Mouse (Mus musculus): ENCODE measurements at regions not wholly inside any gene's neighbourhood (a gene's known extent, or its start where the extent isn't known, plus 50 kb on each side); places are given as distances from the start of the nearest gene placed in this dataset.

GRCm38 (mm10) chr11:64609043-64609442, 172.6 kb upstream of the F930015N05Rik start:
- no peak overlapping the region for H3K4me2 ChIP-seq
- 52% methylated on average over 2 of the region's 2 CpGs for WGBS (ENCODE audit: insufficient replicate concordance)
- no peak overlapping the region for H3K4me3 ChIP-seq (replicated peaks)
- H3K9me3 ChIP-seq (replicated peaks): no peaks in the 10 kb centered on the region
- no peak overlapping the region for H3K9ac ChIP-seq
- ATAC-seq (ENCODE audit: low read depth) (no peak), DNase-seq (no peak)
- H3K4me1 ChIP-seq (replicated peaks): no peaks in the 10 kb centered on the region
- H3K27ac ChIP-seq: no peak overlapping the region
- no peaks in the 10 kb centered on the region for H3K36me3 ChIP-seq
- no peaks in the 10 kb centered on the region for H3K27me3 ChIP-seq

- H3K27me3 ChIP-seq: no peaks in the 10 kb centered on the region
- no peaks in the 10 kb centered on the region for H3K36me3 ChIP-seq
- no peak overlapping the region for H3K9ac ChIP-seq
- H3K4me1 ChIP-seq (replicated peaks): no peaks in the 10 kb centered on the region
- no peak overlapping the region for H3K4me3 ChIP-seq (replicated peaks)
- no peaks in the 10 kb centered on the region for H3K9me3 ChIP-seq (replicated peaks)
- no peak overlapping the region for H3K27ac ChIP-seq
- ATAC-seq (ENCODE audit: low read depth): no peak
- WGBS (ENCODE audit: insufficient replicate concordance): 39% methylated on average over 3 of the region's 3 CpGs
- H3K4me2 ChIP-seq: no peak overlapping the region
- DNase-seq: no peak
These were observed 174.3 kb upstream of the F930015N05Rik start for GRCm38 (mm10) chr11:64610724-64611123.

- H3K9me3 ChIP-seq (replicated peaks): no peaks in the 10 kb centered on the region
- H3K27ac ChIP-seq: no peak overlapping the region
- H3K4me2 ChIP-seq: no peak overlapping the region
- 16% methylated on average over 1 of the region's 1 CpGs for WGBS (ENCODE audit: insufficient replicate concordance)
- no peak for DNase-seq
- no peak for ATAC-seq (ENCODE audit: low read depth)
- no peaks in the 10 kb centered on the region for H3K27me3 ChIP-seq
- no peaks in the 10 kb centered on the region for H3K4me1 ChIP-seq (replicated peaks)
- no peak overlapping the region for H3K4me3 ChIP-seq (replicated peaks)
- H3K36me3 ChIP-seq: no peaks in the 10 kb centered on the region
- no peak overlapping the region for H3K9ac ChIP-seq
These were observed 178.7 kb upstream of the F930015N05Rik start for GRCm38 (mm10) chr11:64615140-64615539.

GRCm38 (mm10) chr11:64618631-64619385, 182.4 kb upstream of the F930015N05Rik start:
- DNase-seq (no peak), ATAC-seq (ENCODE audit: low read depth) (no peak)
- Histone ChIP-seq H3K27me3 (no peaks in the 10 kb centered on the region), H3K36me3 (no peaks in the 10 kb centered on the region), H3K9ac (no peak overlapping the region), H3K4me2 (no peak overlapping the region), H3K27ac (no peak overlapping the region), H3K9me3 (replicated peaks) (no peaks in the 10 kb centered on the region), H3K4me3 (replicated peaks) (no peak overlapping the region), H3K4me1 (replicated peaks) (no peaks in the 10 kb centered on the region)
- 40% methylated on average over 5 of the region's 5 CpGs for WGBS (ENCODE audit: insufficient replicate concordance)

GRCm38 (mm10) chr11:64627180-64627579, 190.7 kb upstream of the F930015N05Rik start:
- Histone ChIP-seq H3K4me2 (no peak overlapping the region), H3K27me3 (no peaks in the 10 kb centered on the region), H3K36me3 (no peaks in the 10 kb centered on the region), H3K27ac (no peak overlapping the region), H3K4me3 (replicated peaks) (no peak overlapping the region), H3K9ac (no peak overlapping the region), H3K4me1 (replicated peaks) (no peaks in the 10 kb centered on the region), H3K9me3 (replicated peaks) (no peaks in the 10 kb centered on the region)
- WGBS (ENCODE audit: insufficient replicate concordance): 65% methylated on average over 7 of the region's 7 CpGs
- DNase-seq (no peak), ATAC-seq (ENCODE audit: low read depth) (no peak)

GRCm38 (mm10) chr11:64640947-64641346, 204.5 kb upstream of the F930015N05Rik start:
- H3K9me3 ChIP-seq (replicated peaks): no peaks in the 10 kb centered on the region
- no peak overlapping the region for H3K4me2 ChIP-seq
- no peaks in the 10 kb centered on the region for H3K4me1 ChIP-seq (replicated peaks)
- no peak overlapping the region for H3K27ac ChIP-seq
- no peaks in the 10 kb centered on the region for H3K27me3 ChIP-seq
- no peak overlapping the region for H3K4me3 ChIP-seq (replicated peaks)
- WGBS (ENCODE audit: insufficient replicate concordance): 68% methylated on average over 4 of the region's 4 CpGs
- ATAC-seq (ENCODE audit: low read depth) (no peak), DNase-seq (no peak)
- H3K9ac ChIP-seq: no peak overlapping the region
- no peaks in the 10 kb centered on the region for H3K36me3 ChIP-seq

GRCm38 (mm10) chr11:64643171-64643570, 206.7 kb upstream of the F930015N05Rik start:
- DNase-seq (no peak), ATAC-seq (ENCODE audit: low read depth) (no peak)
- H3K4me1 ChIP-seq (replicated peaks): no peaks in the 10 kb centered on the region
- no peak overlapping the region for H3K9ac ChIP-seq
- 50% methylated on average over 5 of the region's 5 CpGs for WGBS (ENCODE audit: insufficient replicate concordance)
- no peaks in the 10 kb centered on the region for H3K9me3 ChIP-seq (replicated peaks)
- no peak overlapping the region for H3K27ac ChIP-seq
- no peaks in the 10 kb centered on the region for H3K36me3 ChIP-seq
- no peak overlapping the region for H3K4me2 ChIP-seq
- no peaks in the 10 kb centered on the region for H3K27me3 ChIP-seq
- no peak overlapping the region for H3K4me3 ChIP-seq (replicated peaks)

GRCm38 (mm10) chr11:64647938-64648337, 211.5 kb upstream of the F930015N05Rik start:
- 30% methylated on average over 2 of the region's 2 CpGs for WGBS (ENCODE audit: insufficient replicate concordance)
- ATAC-seq (ENCODE audit: low read depth) (no peak), DNase-seq (no peak)
- Histone ChIP-seq H3K27me3 (no peaks in the 10 kb centered on the region), H3K9me3 (replicated peaks) (no peaks in the 10 kb centered on the region), H3K4me2 (no peak overlapping the region), H3K36me3 (no peaks in the 10 kb centered on the region), H3K9ac (no peak overlapping the region), H3K27ac (no peak overlapping the region), H3K4me1 (replicated peaks) (no peaks in the 10 kb centered on the region), H3K4me3 (replicated peaks) (no peak overlapping the region)

GRCm38 (mm10) chr11:64650571-64651282, 214.3 kb upstream of the F930015N05Rik start:
- no peak overlapping the region for H3K9ac ChIP-seq
- no peak overlapping the region for H3K4me2 ChIP-seq
- ATAC-seq (ENCODE audit: low read depth) (no peak), DNase-seq (no peak)
- WGBS (ENCODE audit: insufficient replicate concordance): 66% methylated on average over 10 of the region's 10 CpGs
- no peaks in the 10 kb centered on the region for H3K9me3 ChIP-seq (replicated peaks)
- no peak overlapping the region for H3K4me3 ChIP-seq (replicated peaks)
- no peaks in the 10 kb centered on the region for H3K36me3 ChIP-seq
- H3K27ac ChIP-seq: no peak overlapping the region
- H3K4me1 ChIP-seq (replicated peaks): no peaks in the 10 kb centered on the region
- no peaks in the 10 kb centered on the region for H3K27me3 ChIP-seq

GRCm38 (mm10) chr11:64652811-64653210, 216.4 kb upstream of the F930015N05Rik start:
- DNase-seq (no peak), ATAC-seq (ENCODE audit: low read depth) (no peak)
- no peaks in the 10 kb centered on the region for H3K27me3 ChIP-seq
- H3K36me3 ChIP-seq: no peaks in the 10 kb centered on the region
- no peak overlapping the region for H3K27ac ChIP-seq
- no peak overlapping the region for H3K4me2 ChIP-seq
- no peaks in the 10 kb centered on the region for H3K9me3 ChIP-seq (replicated peaks)
- H3K9ac ChIP-seq: no peak overlapping the region
- H3K4me1 ChIP-seq (replicated peaks): no peaks in the 10 kb centered on the region
- H3K4me3 ChIP-seq (replicated peaks): no peak overlapping the region

- DNase-seq (no peak), ATAC-seq (ENCODE audit: low read depth) (no peak)
- H3K4me1 ChIP-seq (replicated peaks): no peaks in the 10 kb centered on the region
- no peak overlapping the region for H3K27ac ChIP-seq
- 18% methylated on average over 1 of the region's 1 CpGs for WGBS (ENCODE audit: insufficient replicate concordance)
- H3K27me3 ChIP-seq: no peaks in the 10 kb centered on the region
- H3K4me3 ChIP-seq (replicated peaks): no peak overlapping the region
- H3K4me2 ChIP-seq: no peak overlapping the region
- no peak overlapping the region for H3K9ac ChIP-seq
- H3K9me3 ChIP-seq (replicated peaks): no peaks in the 10 kb centered on the region
- H3K36me3 ChIP-seq: no peaks in the 10 kb centered on the region
These were observed 218.7 kb upstream of the F930015N05Rik start for GRCm38 (mm10) chr11:64655162-64655561.

GRCm38 (mm10) chr11:64663166-64663565, 226.7 kb upstream of the F930015N05Rik start:
- no peaks in the 10 kb centered on the region for H3K4me1 ChIP-seq (replicated peaks)
- WGBS (ENCODE audit: insufficient replicate concordance): 44% methylated on average over 6 of the region's 6 CpGs
- no peak for ATAC-seq (ENCODE audit: low read depth)

More at GRCm38 (mm10) chr11:64663166-64663565, 226.7 kb upstream of the F930015N05Rik start:
- no peak overlapping the region for H3K27ac ChIP-seq
- H3K4me2 ChIP-seq: no peak overlapping the region
- no peak for DNase-seq
- no peaks in the 10 kb centered on the region for H3K36me3 ChIP-seq
- no peak overlapping the region for H3K4me3 ChIP-seq (replicated peaks)
- no peak overlapping the region for H3K9ac ChIP-seq
- H3K9me3 ChIP-seq (replicated peaks): no peaks in the 10 kb centered on the region
- H3K27me3 ChIP-seq: no peaks in the 10 kb centered on the region
